Mouse (Mus musculus) regulatory T cell (primary cell): ENCODE results near the gene March1.

Experiments used
- in situ Hi-C: fragments of 300-600 bp; cut with MboI, MseI; formaldehyde crosslinking; loops from one replicate; pipeline ENCODE4 v1.15.1; 2025; ENCODE audit warnings: high pct_unique_total_duplicates

The March1 gene

GRCm38 (mm10) chr8:66519149-66519548 is 901.4 kb downstream of the March1 start:
- in situ Hi-C loops: no loop called here

DNA sequence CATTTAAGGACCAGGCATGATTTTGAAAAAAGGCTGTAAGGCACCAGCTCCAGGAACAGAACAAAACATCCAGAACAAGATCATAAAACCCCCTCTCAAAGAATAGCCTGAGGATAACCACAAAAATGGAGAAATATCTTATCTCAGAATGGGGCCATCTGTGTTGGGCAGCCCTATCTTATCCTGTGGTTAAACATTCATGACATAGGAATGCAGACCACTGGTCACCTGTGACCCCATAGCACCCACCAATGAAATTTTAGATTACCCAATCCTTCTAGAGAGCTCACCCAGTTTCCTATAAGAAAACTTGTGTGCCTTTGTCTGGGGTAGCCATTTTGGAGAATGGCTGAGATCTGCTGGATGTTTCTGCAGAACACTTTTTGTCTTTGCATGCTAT is 902.9 kb downstream of the March1 start:
- in situ Hi-C loops: no loop called here
